In the genomic region with DNA sequence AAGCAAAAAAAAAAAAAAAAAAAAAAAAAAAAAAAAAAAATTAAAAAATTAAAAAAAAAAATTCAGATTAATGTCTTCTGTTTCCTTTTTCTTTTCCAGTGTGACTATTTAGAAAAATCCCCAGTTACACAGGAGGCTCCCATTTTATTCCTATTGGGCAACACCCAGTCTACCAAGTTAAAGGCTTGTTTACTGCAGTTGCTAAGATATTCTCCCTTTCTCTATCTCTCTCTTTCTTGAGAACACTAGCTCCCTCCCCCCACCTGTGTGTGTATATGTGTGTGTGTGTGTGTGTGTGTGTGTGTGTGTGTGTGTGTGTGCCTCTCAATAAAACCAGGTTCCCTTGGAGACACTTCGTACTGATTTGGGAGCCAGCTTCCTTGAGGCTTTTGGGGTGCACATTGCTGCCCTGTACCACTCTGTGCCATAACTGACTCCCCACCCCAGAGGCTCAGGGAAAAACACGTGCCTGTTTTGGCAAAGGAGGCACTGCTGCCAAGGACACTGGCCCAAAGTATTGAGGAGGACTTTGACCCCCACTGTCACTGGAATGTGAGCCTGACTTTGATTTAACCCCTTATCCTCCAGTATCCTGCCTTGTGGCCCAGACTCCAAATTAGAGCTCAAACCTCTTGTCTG, we compare ENCODE assay signal across 11 mouse cellular contexts. TPM values are rescaled to one million over a fixed set of nuclear protein-coding genes. Genes with fewer than 3 reads are reported as not detected.
A peak's percentile ranks its signal among the peaks of the same experiment; 100 is the strongest.
DNase-seq lines count a peak whose midpoint lies in the region; ATAC-seq and TF ChIP-seq lines count a peak whose summit lies in the region.
"Had no signal": no experiment of that assay in that cellular context is flagged by ENCODE, and none has a peak within 500 bp of the region (broad histone marks: within the 10 kb centered on the region; RNA-seq: fewer than 3 reads in every experiment).

No protein-coding gene starts in this region.

- H3K9me3 ChIP-seq in heart, embryonic 11.5 days (replicated peaks; ENCODE audit: control insufficient read depth, low read length), result no peaks in the 10 kb centered on the region
- H3K9me3 ChIP-seq in neural tube, embryonic 11.5 days (ENCODE audit: control insufficient read depth, low read length), result no peaks in the 10 kb centered on the region
- H3K9me3 ChIP-seq: embryonic facial prominence, embryonic 12.5 days had no signal

- no peak overlapping the region for H3K9ac ChIP-seq in heart, embryonic 11.5 days (ENCODE audit: low read depth, low read length)
- no peak overlapping the region for H3K9ac ChIP-seq in neural tube, embryonic 11.5 days (ENCODE audit: low read length)
- H3K9ac ChIP-seq: embryonic facial prominence, embryonic 12.5 days had no signal

- peak; percentile 26; the same call in 1 of the 2 replicates for ATAC-seq in heart, embryonic 11.5 days (replicated peaks; ENCODE audit: insufficient number of reproducible peaks, low FRiP score, low TSS enrichment)
- ATAC-seq in neural tube, embryonic 11.5 days (ENCODE audit: insufficient read depth, low FRiP score, low TSS enrichment), result 0 out of 2 replicates have a peak, but pooled peaks have one; percentile 36
- no peak for ATAC-seq in inflammation-experienced regulatory T-cells, adult 6 months

- no peak overlapping the region for H3K4me3 ChIP-seq in heart, embryonic 11.5 days (ENCODE audit: low read depth, low read length)
- H3K4me3 ChIP-seq in neural tube, embryonic 11.5 days (ENCODE audit: low read depth, low read length), result no peak overlapping the region
- H3K4me3 ChIP-seq: embryonic facial prominence, embryonic 12.5 days had no signal

- no peaks in the 10 kb centered on the region for H3K36me3 ChIP-seq in heart, embryonic 11.5 days (ENCODE audit: control insufficient read depth, insufficient read depth, low read length)
- no peaks in the 10 kb centered on the region for H3K36me3 ChIP-seq in neural tube, embryonic 11.5 days (ENCODE audit: control insufficient read depth, insufficient read depth, low read length)
- H3K36me3 ChIP-seq: embryonic facial prominence, embryonic 12.5 days had no signal

- H3K27ac ChIP-seq in heart, embryonic 11.5 days (ENCODE audit: low read depth, low read length), result no peak overlapping the region
- no peak overlapping the region for H3K27ac ChIP-seq in neural tube, embryonic 11.5 days (ENCODE audit: low read depth, low read length)
- H3K27ac ChIP-seq: embryonic facial prominence, embryonic 12.5 days; macrophage had no signal

- no peak overlapping the region for H3K4me2 ChIP-seq in heart, embryonic 11.5 days
- H3K4me2 ChIP-seq in neural tube, embryonic 11.5 days (ENCODE audit: low read depth), result no peak overlapping the region
- H3K4me2 ChIP-seq: embryonic facial prominence, embryonic 12.5 days had no signal

- TF ChIP-seq CTCF in brain, embryonic 14.5 days (IDR thresholded peaks at IDR 0.05; ENCODE audit: borderline replicate concordance, extremely low read depth, insufficient read depth, insufficient read length), result no peak

- no peak for TF ChIP-seq POLR2A in brain, embryonic 14.5 days (IDR thresholded peaks at IDR 0.05; ENCODE audit: borderline replicate concordance, extremely low read depth, insufficient read depth, insufficient read length, poor library complexity, severe bottlenecking)

- WGBS in heart, embryonic 11.5 days (ENCODE audit: insufficient replicate concordance), result 15% methylated on average over 2 of the region's 2 CpGs
- 13% methylated on average over 2 of the region's 2 CpGs for WGBS in neural tube, embryonic 11.5 days

- DNase-seq in heart, postnatal 36 days, result no peak
- peak; percentile 65 for DNase-seq in brain, embryonic 14.5 days (ENCODE audit: low read depth)
- DNase-seq in kidney, adult 18-20 months, result peak; percentile 85
- peak; percentile 48 for DNase-seq in neural tube, embryonic 11.5 days (ENCODE audit: low spot score)
- DNase-seq in frontal cortex, postnatal 36 days (ENCODE audit: low spot score in 2 of 2), result no peak
- no peak for DNase-seq in gastrocnemius, postnatal 10 days

- no peaks in the 10 kb centered on the region for H3K27me3 ChIP-seq in heart, embryonic 11.5 days (ENCODE audit: control insufficient read depth, insufficient read depth, low read length)
- H3K27me3 ChIP-seq in neural tube, embryonic 11.5 days (ENCODE audit: control insufficient read depth, insufficient read depth, low read length), result no peaks in the 10 kb centered on the region
- H3K27me3 ChIP-seq: CH12.LX; embryonic facial prominence, embryonic 12.5 days had no signal

- intact Hi-C loops in heart, postnatal 36 days (cut with DNase I), result no loop called here

- H3K4me1 ChIP-seq in heart, embryonic 11.5 days (ENCODE audit: control insufficient read depth, insufficient read depth, low read length), result peaks cover 12% of the 10 kb centered on the region
- H3K4me1 ChIP-seq in neural tube, embryonic 11.5 days (ENCODE audit: control insufficient read depth, insufficient read depth, low read length), result peaks cover 6% of the 10 kb centered on the region; the same call in 1 of the 2 replicates
- H3K4me1 ChIP-seq: embryonic facial prominence, embryonic 12.5 days had no signal

RNA-seq across cellular contexts. Expression of gene Anapc15-ps, which starts 50.3 kb away (rescaled TPM):
- polyA plus RNA-seq in heart, embryonic 11.5 days (2014; fragmentation: Nextera tagmentation; extraction: Ambion mirVana), result not detected in 2 replicates
- total RNA-seq in heart, postnatal 36 days (2021), result not detected
- 0.34 and 0.49 TPM in 2 replicates for polyA plus RNA-seq in brain, embryonic 14.5 days (2012; rRNA removed)
- not detected in 2 replicates for polyA plus RNA-seq in neural tube, embryonic 11.5 days (2014; fragmentation: Nextera tagmentation; extraction: Ambion mirVana)
- polyA plus RNA-seq in inflammation-experienced regulatory T-cells, adult 6 months (2017; shearing (Covaris generic)), result not detected
- not detected for total RNA-seq in gastrocnemius, postnatal 10 days (2021)
- polyA plus RNA-seq: embryonic facial prominence, embryonic 12.5 days had no signal

RNA-seq across cellular contexts. Expression of gene Nudt4, which starts 59.1 kb away (rescaled TPM):
- 134 and 147 TPM in 2 replicates for polyA plus RNA-seq in heart, embryonic 11.5 days (2014; fragmentation: Nextera tagmentation; extraction: Ambion mirVana)
- 100 to 1,000 TPM; 245 to 277 TPM for total RNA-seq in heart, postnatal 36 days (2021)
- 53.4 and 64.6 TPM in 2 replicates for polyA plus RNA-seq in brain, embryonic 14.5 days (2012; rRNA removed)
- 139 TPM in 2 replicates for polyA plus RNA-seq in neural tube, embryonic 11.5 days (2014; fragmentation: Nextera tagmentation; extraction: Ambion mirVana)
- 10 to 100 TPM in 2 of 3 experiments, 1 to 10 TPM in 1; 9.7 to 17.0 (median 12.9) TPM for polyA plus RNA-seq in inflammation-experienced regulatory T-cells, adult 6 months (2017; shearing (Covaris generic))
- total RNA-seq in gastrocnemius, postnatal 10 days (2021), result 100 to 1,000 TPM; 212 to 218 TPM

Comparison
In these comparisons a context has a peak if more than half of its experiments do, and no peak if none do; other contexts are left out.
1. DNase-seq: peak in brain, embryonic 14.5 days (single experiment), kidney, adult 18-20 months (single experiment) and neural tube, embryonic 11.5 days (single experiment); none in heart, postnatal 36 days (0 of 2), frontal cortex, postnatal 36 days (0 of 2) and gastrocnemius, postnatal 10 days (single experiment).